Mouse (Mus musculus): Measurements from ENCODE around the gene Zdhhc24. TPM values are rescaled to one million over a fixed set of nuclear protein-coding genes. Genes with fewer than 3 reads are reported as not detected.

Zdhhc24 gene
- total RNA-seq, 2 experiments from 2014 or later = 4.0 to 5.0 TPM

Other genes starting within 250 kb of the Zdhhc24 start
- not detected for gene Gm960, start 180.0 kb upstream of the Zdhhc24 start, total RNA-seq (2021)
- gene Sptbn2, start 167.5 kb upstream of the Zdhhc24 start, total RNA-seq (2021) = under 1 TPM; 0.35 to 0.65 TPM
- 1 to 10 TPM; 6.5 to 6.7 TPM for gene Rbm4b, start 122.2 kb upstream of the Zdhhc24 start, total RNA-seq (2021)
- gene Rbm4, start 84.8 kb upstream of the Zdhhc24 start, total RNA-seq (2021) = 10 to 100 TPM; 43.1 to 49.2 TPM
- gene Gm21992, start 67.1 kb upstream of the Zdhhc24 start, total RNA-seq (2021) = 10 to 100 TPM; 16.8 to 17.8 TPM
- gene Rbm14, start 67.0 kb upstream of the Zdhhc24 start, total RNA-seq (2021) = 10 to 100 TPM; 33.8 to 34.6 TPM
- 10 to 100 TPM; 36.0 to 36.9 TPM for gene Ccs, start 39.3 kb upstream of the Zdhhc24 start, total RNA-seq (2021)
- not detected for gene Ccdc87, start 39.3 kb upstream of the Zdhhc24 start, total RNA-seq (2021)
- gene Ctsf, start 23.5 kb upstream of the Zdhhc24 start, total RNA-seq (2021) = 10 to 100 TPM; 54.7 to 56.0 TPM
- gene Actn3, start 759 bp upstream of the Zdhhc24 start, total RNA-seq (2021) = under 1 TPM; 0.37 to 0.53 TPM
- gene Bbs1, start 28.0 kb downstream of the Zdhhc24 start, total RNA-seq (2021) = 1 to 10 TPM; 5.1 to 5.3 TPM
- 10 to 100 TPM; 37.4 to 38.2 TPM for gene Dpp3, start 49.6 kb downstream of the Zdhhc24 start, total RNA-seq (2021)
- gene Peli3, start 64.5 kb downstream of the Zdhhc24 start, total RNA-seq (2021) = under 1 TPM; 0.53 to 0.94 TPM
- gene Mrpl11, start 83.5 kb downstream of the Zdhhc24 start, total RNA-seq (2021) = 10 to 100 TPM; 62.0 to 67.0 TPM
- gene Npas4, start 111.6 kb downstream of the Zdhhc24 start, total RNA-seq (2021) = under 1 TPM; 0.10 to 0.24 TPM
- gene Slc29a2, start 145.2 kb downstream of the Zdhhc24 start, total RNA-seq (2021) = 10 to 100 TPM; 21.2 to 23.9 TPM
- gene B4gat1, start 160.2 kb downstream of the Zdhhc24 start, total RNA-seq (2021) = 10 to 100 TPM; 38.3 to 45.5 TPM
- 1 to 10 TPM; 1.6 to 2.3 TPM for gene AC124502.3, start 160.2 kb downstream of the Zdhhc24 start, total RNA-seq (2021)
- gene Brms1, start 162.7 kb downstream of the Zdhhc24 start, total RNA-seq (2021) = 10 to 100 TPM; 13.5 to 15.6 TPM
- 1 to 10 TPM; 2.1 to 2.4 TPM for gene Rin1, start 171.8 kb downstream of the Zdhhc24 start, total RNA-seq (2021)
- 10 to 100 TPM; 33.8 to 39.7 TPM for gene Cd248, start 189.4 kb downstream of the Zdhhc24 start, total RNA-seq (2021)
- 1 to 10 TPM; 3.3 to 3.5 TPM for gene Tmem151a, start 206.9 kb downstream of the Zdhhc24 start, total RNA-seq (2021)
- 10 to 100 TPM; 72.8 to 78.3 TPM for gene Yif1a, start 209.9 kb downstream of the Zdhhc24 start, total RNA-seq (2021)
- under 1 TPM; 0.57 to 0.82 TPM for gene Cnih2, start 219.9 kb downstream of the Zdhhc24 start, total RNA-seq (2021)
- 100 to 1,000 TPM; 193 to 204 TPM for gene Rab1b, start 228.4 kb downstream of the Zdhhc24 start, total RNA-seq (2021)
- gene Klc2, start 239.9 kb downstream of the Zdhhc24 start, total RNA-seq (2021) = 10 to 100 TPM; 38.8 to 42.8 TPM

All from heart, postnatal 10 days (tissue).